Mouse (Mus musculus): ENCODE measurements around the gene Xpo6. TPM values are rescaled to one million over a fixed set of nuclear protein-coding genes. Genes with fewer than 3 reads are reported as not detected.

The Xpo6 gene
- total RNA-seq, 2 experiments from 2014 or later = 20.9 to 23.6 TPM

DNA sequence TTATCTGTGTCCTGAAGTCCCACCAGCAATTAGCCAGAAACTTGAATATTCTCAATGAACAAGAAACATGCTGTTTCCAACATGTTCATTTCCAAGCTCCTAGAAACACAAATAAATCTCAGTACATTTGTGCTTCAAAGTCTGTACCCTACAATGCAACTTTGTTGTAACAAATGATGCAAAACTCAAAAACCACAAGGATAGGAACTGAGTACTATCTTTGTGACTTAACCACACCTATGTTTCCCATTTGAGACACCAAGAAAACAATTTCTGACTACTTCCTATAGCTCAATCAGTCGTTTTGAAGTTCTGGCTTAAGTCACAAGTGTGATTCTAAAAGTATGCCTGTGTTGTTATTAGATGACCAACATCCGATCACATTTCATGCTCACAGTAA, 64.9 kb downstream of the Xpo6 start:
- intact Hi-C loops (cut with DNase I) = no loop called here
- no peak for DNase-seq

DNA sequence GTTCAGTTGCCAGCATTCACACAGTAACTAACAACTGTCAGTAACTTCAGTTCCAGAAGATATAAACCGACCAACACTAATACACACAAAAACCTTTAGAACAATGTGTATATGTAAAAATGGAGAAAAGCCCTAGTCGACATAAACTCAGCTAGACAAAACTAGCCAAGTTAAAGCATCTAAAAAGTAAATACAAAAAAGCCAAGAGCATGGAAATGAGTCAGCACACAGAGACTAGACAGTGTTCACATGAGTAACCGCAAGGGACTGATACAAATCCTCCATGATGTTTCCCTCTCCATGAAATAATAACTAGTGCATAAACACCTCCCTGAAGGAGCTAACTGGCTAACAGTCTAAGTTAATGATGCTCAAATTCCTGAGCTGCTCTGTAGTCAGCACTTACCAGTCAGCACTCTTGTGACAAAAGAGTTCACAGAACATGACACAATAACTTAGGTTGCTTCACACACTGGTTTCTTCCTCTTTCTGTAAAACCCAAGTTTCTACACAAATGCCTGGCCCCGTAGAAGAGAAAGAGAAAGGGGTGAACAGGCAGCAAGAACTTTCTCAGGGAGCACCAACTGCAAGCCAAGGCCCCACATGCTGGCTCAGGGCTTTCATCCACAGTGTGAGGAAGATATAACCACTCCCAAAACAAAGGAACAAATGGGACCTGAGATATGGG, 65.5 kb downstream of the Xpo6 start:
- intact Hi-C loops (cut with DNase I) = no loop called here
- no peak for DNase-seq

DNA sequence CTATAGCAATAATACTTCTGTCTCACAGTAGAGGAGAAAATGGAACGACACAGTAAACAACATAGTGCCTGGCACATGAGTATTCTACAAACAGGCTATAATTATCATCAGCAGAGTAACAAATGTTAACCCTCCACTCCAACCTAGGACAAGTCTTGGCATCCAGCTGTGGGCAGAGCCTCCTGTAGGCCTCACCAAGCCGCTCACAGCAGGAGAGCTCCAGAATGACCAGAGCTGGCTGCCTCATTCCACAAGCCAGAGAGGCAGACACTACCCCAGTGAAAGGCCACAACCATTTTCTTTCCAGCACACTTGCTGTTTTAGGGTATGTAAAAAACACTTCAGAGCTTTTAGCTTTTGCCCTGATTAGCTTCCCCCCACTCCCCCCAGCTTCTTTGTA, 72.6 kb downstream of the Xpo6 start:
- intact Hi-C loops (cut with DNase I) = no loop called here
- DNase-seq = no peak

DNA sequence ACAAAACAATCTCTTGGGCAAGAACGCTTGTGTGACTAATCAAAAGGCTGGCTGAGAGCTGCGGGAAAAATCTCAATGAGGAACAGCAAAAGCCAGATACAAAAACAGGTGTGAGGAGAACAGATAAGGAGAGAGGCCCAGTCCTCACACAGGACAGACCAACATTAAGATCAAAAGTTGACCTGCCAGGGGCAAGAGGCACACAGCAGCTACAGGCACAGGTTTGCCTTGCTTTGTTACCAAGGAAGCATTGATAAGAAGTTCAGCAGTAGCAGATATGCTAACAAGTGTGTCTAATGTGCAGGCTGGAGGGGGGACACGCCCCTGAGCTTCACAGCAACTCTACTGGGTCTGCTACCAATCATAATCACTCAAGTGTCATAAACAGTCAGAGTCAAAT, 73.8 kb downstream of the Xpo6 start:
- intact Hi-C loops (cut with DNase I) = no loop called here
- DNase-seq = no peak

DNA sequence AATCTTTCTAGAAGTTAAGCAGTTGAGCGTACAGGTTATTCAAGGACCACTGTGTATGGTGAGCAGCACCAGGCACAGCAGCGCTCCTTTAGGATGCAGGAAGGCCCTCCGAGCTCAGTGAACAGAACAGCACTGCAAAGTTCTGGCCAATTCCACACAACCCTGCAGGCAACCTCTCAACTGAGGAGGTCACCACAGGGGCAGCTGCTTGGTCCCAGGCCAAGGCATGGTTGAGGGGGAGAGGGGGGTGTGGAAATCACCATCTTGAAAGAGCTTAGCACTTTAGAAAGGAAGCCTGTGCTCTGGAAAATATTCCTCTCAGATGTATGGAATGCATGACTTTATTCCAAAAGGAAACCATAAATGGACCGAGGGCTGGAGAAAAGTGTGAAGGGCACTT, 78.8 kb downstream of the Xpo6 start:
- DNase-seq = no peak
- intact Hi-C loops (cut with DNase I) = no loop called here

DNA sequence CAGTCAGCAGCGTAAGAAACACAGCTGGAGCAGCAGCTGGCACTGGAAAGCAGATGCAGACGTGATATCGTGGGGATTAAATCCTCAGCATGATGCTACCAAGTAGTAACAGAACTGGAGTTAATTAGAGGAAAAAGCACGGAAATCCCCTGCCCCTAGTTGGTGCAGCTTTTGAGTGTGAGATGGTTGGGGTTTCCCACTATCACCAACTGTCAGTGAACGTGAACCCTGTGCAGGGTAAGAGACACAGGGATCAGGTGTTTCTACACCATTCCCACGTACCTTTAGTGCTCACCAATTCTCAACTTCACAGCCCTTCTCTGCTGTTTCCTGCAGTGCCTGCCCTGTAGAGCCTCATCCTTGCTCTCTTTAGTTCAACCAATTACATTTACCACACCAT, 80.5 kb downstream of the Xpo6 start:
- no peak for DNase-seq
- intact Hi-C loops (cut with DNase I) = no loop called here

DNA sequence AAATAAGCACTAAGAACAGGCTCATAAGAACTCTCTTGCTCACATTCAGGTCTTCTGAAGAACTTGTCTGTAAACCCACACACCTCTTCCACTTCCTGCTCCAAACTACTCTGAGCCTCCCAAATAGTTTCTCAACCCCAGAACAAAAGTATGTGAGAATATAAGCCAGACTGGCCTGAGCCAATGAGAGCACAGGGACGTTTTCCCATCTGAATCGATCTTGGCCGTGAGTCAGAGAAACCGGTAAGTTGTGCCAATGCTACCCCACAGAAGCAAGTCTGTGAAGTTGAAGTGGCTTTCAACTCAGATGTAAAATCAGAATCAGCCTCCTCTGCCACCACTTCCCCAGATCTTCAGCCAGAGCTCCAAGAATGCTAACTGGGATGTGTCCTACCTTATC, 87.0 kb downstream of the Xpo6 start:
- intact Hi-C loops (cut with DNase I) = no loop called here
- DNase-seq = no peak

DNA sequence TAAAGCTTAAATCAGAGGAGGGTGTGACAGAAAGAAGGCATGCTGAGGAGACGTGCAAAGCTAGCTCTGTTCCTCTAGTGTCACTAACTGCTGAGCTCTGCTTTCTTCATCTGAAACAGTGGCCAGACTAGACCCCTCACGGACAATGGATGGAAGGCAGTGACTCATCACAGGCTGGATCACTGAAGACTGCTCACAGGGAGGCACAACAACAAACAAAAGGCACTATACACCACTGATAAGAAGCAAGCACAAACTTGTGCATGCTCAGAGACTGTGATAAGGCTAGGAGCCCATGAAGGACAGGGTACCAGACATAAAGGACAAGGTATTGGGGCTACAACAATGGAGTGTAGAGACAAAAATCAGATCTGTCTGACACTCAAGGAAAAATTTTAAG, 89.1 kb downstream of the Xpo6 start:
- intact Hi-C loops (cut with DNase I) = no loop called here
- DNase-seq = no peak

DNA sequence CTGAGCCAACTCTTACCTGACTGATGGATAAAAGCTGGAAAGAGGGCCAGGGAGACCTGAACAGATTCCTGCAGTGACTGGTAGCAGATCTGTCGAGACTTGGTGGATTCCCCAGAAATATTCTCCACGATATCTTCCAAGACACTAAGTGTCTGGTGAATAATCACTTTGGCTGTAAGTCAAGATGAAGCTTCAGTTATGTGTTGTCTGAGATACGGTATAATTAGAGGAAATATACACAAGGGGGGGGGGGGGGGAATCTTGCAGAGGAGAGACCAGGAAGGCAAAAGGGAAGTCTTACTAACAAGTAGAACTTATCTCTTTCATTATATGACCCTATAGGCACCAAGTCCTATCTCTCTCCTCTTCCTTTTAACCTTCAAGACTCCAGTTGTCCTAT, 90.4 kb downstream of the Xpo6 start:
- DNase-seq = no peak
- intact Hi-C loops (cut with DNase I) = no loop called here

DNA sequence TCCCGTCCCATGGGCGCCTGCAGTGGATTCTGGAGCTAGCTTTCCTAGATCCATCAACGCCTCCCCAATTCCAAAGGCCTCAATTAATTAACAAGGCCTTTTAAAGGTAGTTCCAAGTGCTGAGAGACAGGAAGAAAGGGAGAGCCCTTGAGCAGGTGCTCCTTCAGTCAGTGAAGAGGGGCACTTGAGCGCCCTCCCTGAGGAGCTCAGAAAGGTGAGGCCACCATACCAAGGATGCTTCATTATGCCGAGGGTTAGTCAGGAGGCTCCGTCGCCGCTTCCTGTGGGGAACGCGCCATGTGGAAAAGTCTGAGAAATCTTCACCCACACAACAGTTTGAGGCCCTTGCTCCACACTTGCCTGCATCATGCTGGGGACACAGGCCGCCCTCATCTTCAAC, 99.9 kb downstream of the Xpo6 start:
- no peak for DNase-seq
- intact Hi-C loops (cut with DNase I) = no loop called here

DNA sequence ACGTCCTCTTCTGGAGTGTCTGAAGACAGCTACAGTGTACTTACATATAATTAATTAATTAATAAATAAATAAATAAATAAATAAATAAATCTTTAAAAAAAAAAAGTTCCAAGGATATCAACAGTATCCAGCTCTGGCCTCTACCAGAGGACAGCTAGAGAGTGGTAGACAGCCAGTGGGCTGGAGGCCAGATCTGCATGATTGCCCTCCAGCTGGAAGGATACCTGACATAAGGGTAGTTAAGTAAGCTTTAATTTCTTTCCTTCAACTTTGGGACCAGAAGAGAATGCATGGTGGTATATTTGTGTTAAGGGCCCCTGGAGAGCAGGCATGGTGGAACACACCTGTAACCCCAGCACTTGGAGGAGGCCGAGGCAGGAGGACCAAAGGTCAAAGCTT, 100.5 kb downstream of the Xpo6 start:
- no peak for DNase-seq
- intact Hi-C loops (cut with DNase I) = no loop called here

DNA sequence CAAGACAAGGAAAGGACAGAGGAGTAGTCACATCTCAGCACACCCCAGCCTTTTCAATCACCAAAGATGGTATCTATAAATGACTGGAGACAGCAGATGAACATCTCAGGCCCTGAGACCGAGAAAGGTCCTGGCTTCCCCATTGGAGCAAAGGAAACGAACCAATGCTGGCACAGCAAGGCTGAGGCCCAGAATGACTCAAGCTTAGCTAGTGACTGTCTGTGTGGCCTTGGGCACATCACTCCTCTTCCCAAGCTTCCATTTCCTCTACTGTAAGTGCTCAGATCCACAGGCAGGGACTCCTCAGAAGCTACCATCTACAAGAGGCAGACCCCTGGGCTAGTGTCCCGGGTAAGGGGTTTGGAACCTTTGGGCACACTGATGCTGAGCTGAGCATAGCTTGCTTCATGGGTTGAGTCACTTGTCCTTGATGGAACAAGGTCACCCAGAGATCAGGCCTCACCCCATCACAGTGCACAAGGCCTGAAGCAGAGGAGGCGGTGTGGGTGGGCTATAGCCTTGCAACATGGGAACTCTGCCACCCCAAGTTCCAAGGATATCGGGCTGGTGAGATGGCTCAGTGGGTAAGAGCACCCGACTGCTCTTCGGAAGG, 101.0 kb downstream of the Xpo6 start:
- intact Hi-C loops (cut with DNase I) = no loop called here
- DNase-seq = no peak

DNA sequence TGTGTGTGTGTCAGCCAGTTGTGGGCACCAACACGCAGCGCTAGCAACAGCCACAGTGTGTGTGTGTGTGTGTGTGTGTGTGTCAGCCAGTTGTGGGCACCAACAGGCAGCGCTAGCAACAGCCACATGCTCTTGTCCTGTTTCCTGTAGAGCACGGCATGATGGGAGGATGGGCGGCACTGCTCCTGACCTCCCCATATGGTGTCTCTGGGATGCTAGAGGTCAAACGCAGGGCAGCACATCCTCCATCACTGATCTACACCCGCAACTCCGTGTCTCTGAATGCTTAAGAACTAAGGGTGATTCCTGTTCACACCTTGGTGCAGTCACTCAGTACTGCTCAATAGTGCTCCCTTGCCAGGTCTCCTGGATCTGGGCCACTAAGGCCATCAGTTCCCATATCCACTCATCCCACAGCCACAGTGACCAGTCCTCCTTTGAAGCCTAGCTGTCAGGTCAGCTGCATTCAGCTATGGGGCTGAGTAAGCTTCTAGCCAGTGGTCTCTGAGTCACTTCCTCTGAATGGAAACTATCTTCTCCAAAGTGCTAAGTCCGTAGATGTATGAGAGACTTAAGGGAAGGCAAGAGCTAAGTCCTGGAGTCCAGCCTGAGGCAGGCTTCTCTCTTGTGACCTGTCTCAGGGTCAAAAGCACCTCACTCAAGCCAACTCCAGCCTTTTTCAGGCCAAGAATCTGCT, 102.9 kb downstream of the Xpo6 start:
- intact Hi-C loops (cut with DNase I) = no loop called here
- DNase-seq = no peak

DNA sequence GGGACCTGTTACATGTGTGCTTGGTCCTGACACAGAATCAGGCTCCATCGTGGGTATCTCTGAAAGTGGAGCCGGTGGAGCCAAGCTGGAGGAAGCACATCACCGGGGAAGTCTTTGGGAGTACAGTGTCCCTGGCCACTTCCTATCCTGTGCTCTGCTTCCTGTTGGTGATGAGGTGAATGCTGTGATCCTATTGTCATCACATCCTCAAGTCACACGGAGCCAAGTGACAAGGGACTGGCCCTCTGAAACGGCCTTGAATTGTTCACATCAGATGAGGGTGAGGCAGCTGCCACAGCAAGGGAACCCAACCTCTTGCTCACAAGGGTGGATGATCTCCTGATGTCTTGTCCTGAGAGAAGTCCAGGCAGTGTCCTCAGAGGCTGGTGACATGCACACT, 103.7 kb downstream of the Xpo6 start:
- no peak for DNase-seq
- intact Hi-C loops (cut with DNase I) = no loop called here

DNA sequence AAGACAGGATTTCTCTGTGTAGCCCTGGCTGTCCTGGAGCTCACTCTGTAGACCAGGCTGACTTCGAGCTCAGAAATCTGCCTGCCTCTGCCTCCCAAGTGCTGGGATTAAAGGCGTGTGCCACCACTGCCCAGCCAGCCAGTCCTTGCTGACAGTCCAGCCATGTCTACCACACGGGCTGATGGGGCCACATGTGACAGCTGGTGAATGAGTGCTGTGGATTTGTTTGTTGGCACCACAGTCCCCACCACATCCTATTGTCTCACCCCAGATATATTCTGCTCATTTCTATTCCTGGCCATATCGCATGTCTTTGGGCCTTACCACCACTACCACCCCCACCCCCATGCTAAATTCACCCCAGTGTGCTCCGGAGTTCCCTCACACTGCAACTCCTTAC, 105.6 kb downstream of the Xpo6 start:
- intact Hi-C loops (cut with DNase I) = no loop called here
- DNase-seq = no peak

DNA sequence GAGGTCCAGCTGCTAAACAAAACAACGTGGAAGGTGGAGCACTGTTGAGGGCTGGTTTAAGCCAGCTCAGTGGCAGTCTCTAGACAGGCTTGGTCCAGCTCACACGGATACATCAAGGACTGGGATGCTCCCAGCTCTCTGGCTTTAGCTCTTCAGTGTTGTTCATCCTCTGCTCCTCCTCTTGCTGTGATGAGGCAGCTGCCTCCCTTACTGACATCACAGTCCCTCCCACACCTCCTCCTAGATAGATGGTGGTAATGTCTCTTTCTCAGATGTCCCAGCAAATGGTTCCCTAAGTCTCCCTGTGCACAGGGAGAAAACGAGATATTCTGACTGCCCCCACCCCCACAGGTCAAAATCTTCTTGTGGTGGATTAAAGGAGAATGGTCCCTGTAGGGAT, 107.1 kb downstream of the Xpo6 start:
- DNase-seq = no peak
- intact Hi-C loops (cut with DNase I) = no loop called here

DNA sequence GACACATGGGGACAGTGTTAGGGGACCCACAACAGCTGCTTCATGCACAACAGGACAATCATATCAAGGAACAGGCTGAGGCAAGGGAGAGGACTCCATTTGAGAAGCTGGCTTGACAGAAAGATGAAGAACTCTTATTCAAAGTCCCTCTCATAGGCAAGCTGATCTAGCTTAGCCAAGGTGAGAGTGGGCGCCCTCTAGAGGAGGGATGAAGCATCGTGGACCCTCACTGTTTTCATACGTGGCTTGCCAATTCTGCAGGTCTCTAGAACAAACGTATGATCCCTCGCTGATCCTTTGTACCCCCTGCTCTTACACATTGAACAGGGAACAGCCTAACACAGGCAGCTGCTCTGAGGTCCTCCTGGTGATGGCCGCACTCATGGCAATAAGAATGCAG, 110.5 kb downstream of the Xpo6 start:
- intact Hi-C loops (cut with DNase I) = no loop called here
- DNase-seq = peak; percentile 52 to 58

DNA sequence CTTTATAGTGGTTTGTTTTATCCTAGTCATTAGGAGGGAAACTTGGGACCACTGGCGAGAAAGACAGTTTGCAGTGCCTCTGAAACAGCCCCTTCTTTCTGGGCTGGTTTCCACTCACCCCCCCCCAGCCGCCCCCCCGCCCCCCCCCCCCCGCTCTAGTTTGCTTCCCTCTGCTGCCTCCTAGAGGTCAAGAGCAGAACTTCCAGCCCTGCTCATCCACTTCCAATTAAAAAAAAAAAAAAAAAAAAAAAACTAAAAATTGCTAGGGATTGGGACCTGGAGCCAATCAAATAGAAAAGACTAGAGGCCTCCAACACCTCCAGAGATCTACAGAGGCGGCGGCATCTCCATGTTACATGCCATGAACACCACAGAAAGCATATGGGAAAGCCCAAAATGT, 112.1 kb downstream of the Xpo6 start:
- intact Hi-C loops (cut with DNase I) = no loop called here
- DNase-seq = peak in 1 of 2 experiments; percentile 22

DNA sequence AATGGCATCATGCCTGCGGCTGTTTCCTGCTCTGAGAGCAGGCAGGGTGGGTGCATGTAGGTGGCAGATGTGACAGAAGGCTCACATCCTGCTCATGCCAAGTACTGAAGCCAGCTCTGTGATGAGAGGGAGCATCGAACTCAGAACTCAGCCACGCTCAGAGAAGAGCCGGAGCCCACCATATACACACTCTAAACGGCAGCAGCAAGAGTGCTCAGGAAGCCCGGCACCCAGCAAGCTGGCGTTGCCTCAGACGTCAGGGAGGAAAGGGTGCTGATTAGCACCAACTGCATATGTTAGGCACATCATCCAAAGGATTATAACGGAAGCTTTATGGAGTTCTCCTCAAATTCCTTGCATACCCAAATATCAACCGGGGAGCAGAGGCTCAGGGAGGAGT, 112.7 kb downstream of the Xpo6 start:
- intact Hi-C loops (cut with DNase I) = no loop called here
- no peak for DNase-seq

DNA sequence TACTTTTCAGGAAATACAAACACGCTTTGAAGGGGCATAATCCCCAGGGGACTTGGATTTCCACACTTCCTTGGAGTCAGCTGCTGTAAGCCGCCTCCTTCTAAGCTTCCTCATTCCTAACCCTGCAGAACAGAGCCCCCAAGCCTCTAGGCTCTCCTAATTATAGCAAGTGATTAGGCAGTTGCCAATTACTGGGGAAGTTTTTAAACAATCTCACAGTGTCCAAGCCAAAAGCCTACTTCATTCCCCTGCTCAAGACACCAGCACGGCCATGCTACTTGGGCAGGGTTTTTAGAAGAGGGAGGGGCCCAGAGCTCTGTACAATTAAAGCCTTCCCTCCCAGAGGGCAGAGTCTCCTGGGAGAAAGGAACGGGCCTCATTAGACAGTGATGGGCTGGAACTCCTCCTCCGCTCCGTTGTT, 114.0 kb downstream of the Xpo6 start:
- DNase-seq = no peak
- intact Hi-C loops (cut with DNase I) = loop anchor here (1.0 kb wide), 1 partner anchor 339 kb away; no protein-coding TSS in a partner anchor

DNA sequence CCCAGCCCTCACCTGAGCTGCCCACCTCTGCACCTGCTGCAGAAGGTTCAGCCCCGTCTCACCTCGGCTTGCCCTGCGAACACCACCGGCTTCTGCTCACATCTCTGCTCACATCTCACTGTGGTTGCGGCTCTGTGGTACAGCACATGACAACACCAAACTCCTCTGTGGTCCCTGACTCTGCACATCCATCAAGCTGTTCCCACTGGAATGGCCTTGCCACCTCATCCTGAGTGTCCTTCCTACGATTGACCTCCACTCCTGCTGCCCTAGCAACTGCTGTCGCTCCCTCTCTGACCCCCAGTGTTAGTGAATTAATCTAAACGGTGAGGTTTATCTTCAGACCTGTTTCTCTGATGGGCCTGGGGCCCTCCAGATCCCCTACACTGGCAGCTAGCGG, 115.1 kb downstream of the Xpo6 start:
- no peak for DNase-seq
- intact Hi-C loops (cut with DNase I) = no loop called here

DNA sequence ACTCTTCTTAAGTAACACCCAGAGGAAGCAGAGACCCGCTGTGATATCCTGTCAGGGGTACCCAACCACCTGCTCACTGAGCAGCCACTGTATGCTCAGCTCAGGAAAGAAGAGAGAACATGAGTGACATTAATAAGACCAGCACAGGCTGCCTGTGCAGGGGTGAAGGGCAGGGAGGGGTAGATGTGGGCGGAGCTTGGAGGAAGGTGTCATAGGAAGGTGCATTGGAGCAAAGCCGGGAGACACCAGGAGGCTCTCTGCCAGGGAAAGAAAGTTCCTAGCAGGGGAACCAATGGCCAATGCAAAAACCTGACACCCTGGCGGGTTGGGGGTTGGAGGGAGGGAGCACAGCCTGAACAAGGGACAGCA, 116.3 kb downstream of the Xpo6 start:
- DNase-seq = no peak
- intact Hi-C loops (cut with DNase I) = loop anchor here (2.0 kb wide), 2 partner anchors 317 to 409 kb away; no protein-coding TSS in a partner anchor
